Mouse (Mus musculus): Measurements from ENCODE around the gene Dlst. TPM values are rescaled to one million over a fixed set of nuclear protein-coding genes. Genes with fewer than 3 reads are reported as not detected.

Dlst gene
- polyA plus RNA-seq, 1 experiment from 2014 or later: 63.2 TPM

- 60% methylated on average over 14 of the region's 14 CpGs for WGBS
- DNase-seq (ENCODE audit: low spot score): no peak
- Histone ChIP-seq H3K9me3 (ENCODE audit: control insufficient read depth, low read length) (no peaks in the 10 kb centered on the region), H3K36me3 (ENCODE audit: control insufficient read depth, insufficient read depth, low read length) (no peaks in the 10 kb centered on the region), H3K9ac (ENCODE audit: low read length) (no peak overlapping the region), H3K27me3 (ENCODE audit: control insufficient read depth, insufficient read depth, low read length) (no peaks in the 10 kb centered on the region), H3K4me1 (replicated peaks; ENCODE audit: control insufficient read depth, insufficient read depth) (no peaks in the 10 kb centered on the region), H3K4me3 (ENCODE audit: low read depth, low read length) (no peak overlapping the region), H3K27ac (replicated peaks) (no peak overlapping the region), H3K4me2 (replicated peaks; ENCODE audit: low read depth) (no peak overlapping the region)
- ATAC-seq (ENCODE audit: low FRiP score, low TSS enrichment): no peak
- TF ChIP-seq EP300 (optimal IDR thresholded peaks at IDR 0.05): no peak
- no peak for TF ChIP-seq CTCF (IDR thresholded peaks at IDR 0.05; ENCODE audit: low read depth)
Observed at GRCm38 (mm10) chr12:85101001-85101400, 9.6 kb upstream of the Dlst start.

DNA sequence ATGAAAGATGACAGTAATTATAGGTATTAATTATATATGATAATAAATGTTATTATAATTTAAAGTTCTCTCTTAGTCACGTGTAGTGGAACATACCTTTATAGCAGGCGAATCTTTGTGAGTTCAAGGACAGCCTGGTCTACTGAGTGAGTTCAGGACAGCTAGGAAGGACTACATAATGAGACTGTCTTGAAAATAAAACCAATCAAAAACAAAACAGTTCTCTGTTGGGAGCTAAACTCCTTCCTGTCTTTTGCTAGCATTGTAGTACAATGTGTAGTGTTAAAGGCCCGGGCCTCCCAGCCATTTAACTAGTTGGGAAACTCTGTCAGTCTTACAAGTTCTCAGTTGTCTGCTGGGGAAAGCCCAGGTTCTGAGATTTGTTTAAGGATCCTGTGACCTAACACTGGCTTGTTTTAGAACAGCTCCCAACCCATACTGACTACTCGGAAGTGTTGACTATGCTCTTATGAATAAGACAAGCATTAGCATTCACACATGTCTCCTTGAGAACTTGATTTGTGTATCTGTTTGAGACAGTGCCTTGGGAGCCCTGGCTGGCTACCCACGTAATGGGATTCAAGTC lies 9.0 kb upstream of the Dlst start:
- Histone ChIP-seq H3K9ac (ENCODE audit: low read length) (no peak overlapping the region), H3K9me3 (ENCODE audit: control insufficient read depth, low read length) (no peaks in the 10 kb centered on the region), H3K27me3 (ENCODE audit: control insufficient read depth, insufficient read depth, low read length) (no peaks in the 10 kb centered on the region), H3K27ac (replicated peaks) (no peak overlapping the region), H3K36me3 (ENCODE audit: control insufficient read depth, insufficient read depth, low read length) (no peaks in the 10 kb centered on the region), H3K4me1 (replicated peaks; ENCODE audit: control insufficient read depth, insufficient read depth) (no peaks in the 10 kb centered on the region), H3K4me3 (ENCODE audit: low read depth, low read length) (no peak overlapping the region), H3K4me2 (replicated peaks; ENCODE audit: low read depth) (no peak overlapping the region)
- 81% methylated on average over 5 of the region's 5 CpGs for WGBS
- ATAC-seq (ENCODE audit: low FRiP score, low TSS enrichment) (no peak), DNase-seq (ENCODE audit: low spot score) (no peak)
- TF ChIP-seq EP300 (optimal IDR thresholded peaks at IDR 0.05) (no peak), CTCF (IDR thresholded peaks at IDR 0.05; ENCODE audit: low read depth) (no peak)

GRCm38 (mm10) chr12:85103096-85103495 lies 7.5 kb upstream of the Dlst start:
- TF ChIP-seq CTCF (IDR thresholded peaks at IDR 0.05; ENCODE audit: low read depth): no peak
- TF ChIP-seq EP300 (optimal IDR thresholded peaks at IDR 0.05): no peak
- Histone ChIP-seq H3K4me3 (ENCODE audit: low read depth, low read length) (no peak overlapping the region), H3K9me3 (ENCODE audit: control insufficient read depth, low read length) (no peaks in the 10 kb centered on the region), H3K27me3 (ENCODE audit: control insufficient read depth, insufficient read depth, low read length) (no peaks in the 10 kb centered on the region), H3K4me1 (replicated peaks; ENCODE audit: control insufficient read depth, insufficient read depth) (no peaks in the 10 kb centered on the region), H3K9ac (ENCODE audit: low read length) (no peak overlapping the region), H3K4me2 (replicated peaks; ENCODE audit: low read depth) (no peak overlapping the region), H3K27ac (replicated peaks) (no peak overlapping the region), H3K36me3 (ENCODE audit: control insufficient read depth, insufficient read depth, low read length) (no peaks in the 10 kb centered on the region)
- 68% methylated on average over 8 of the region's 8 CpGs for WGBS
- DNase-seq (ENCODE audit: low spot score) (no peak), ATAC-seq (ENCODE audit: low FRiP score, low TSS enrichment) (no peak)

- WGBS: 88% methylated on average over 8 of the region's 8 CpGs
- TF ChIP-seq EP300 (optimal IDR thresholded peaks at IDR 0.05) (no peak), CTCF (IDR thresholded peaks at IDR 0.05; ENCODE audit: low read depth) (no peak)
- Histone ChIP-seq H3K27ac (replicated peaks) (no peak overlapping the region), H3K4me2 (replicated peaks; ENCODE audit: low read depth) (no peak overlapping the region), H3K36me3 (ENCODE audit: control insufficient read depth, insufficient read depth, low read length) (no peaks in the 10 kb centered on the region), H3K27me3 (ENCODE audit: control insufficient read depth, insufficient read depth, low read length) (no peaks in the 10 kb centered on the region), H3K4me3 (ENCODE audit: low read depth, low read length) (no peak overlapping the region), H3K9ac (ENCODE audit: low read length) (no peak overlapping the region), H3K4me1 (replicated peaks; ENCODE audit: control insufficient read depth, insufficient read depth) (no peaks in the 10 kb centered on the region), H3K9me3 (ENCODE audit: control insufficient read depth, low read length) (no peaks in the 10 kb centered on the region)
- ATAC-seq (ENCODE audit: low FRiP score, low TSS enrichment) (no peak), DNase-seq (ENCODE audit: low spot score) (no peak)
Observed at GRCm38 (mm10) chr12:85104789-85105188, 5.8 kb upstream of the Dlst start.

GRCm38 (mm10) chr12:85106292-85106691 lies 4.3 kb upstream of the Dlst start:
- H3K9ac ChIP-seq (ENCODE audit: low read length): no peak overlapping the region
- H3K36me3 ChIP-seq (ENCODE audit: control insufficient read depth, insufficient read depth, low read length): no peaks in the 10 kb centered on the region
- no peak for DNase-seq (ENCODE audit: low spot score)
- no peak for ATAC-seq (ENCODE audit: low FRiP score, low TSS enrichment)
- TF ChIP-seq CTCF (IDR thresholded peaks at IDR 0.05; ENCODE audit: low read depth) (no peak), EP300 (optimal IDR thresholded peaks at IDR 0.05) (no peak)
- H3K27ac ChIP-seq (replicated peaks): no peak overlapping the region
- no peak overlapping the region for H3K4me2 ChIP-seq (replicated peaks; ENCODE audit: low read depth)
- no peak overlapping the region for H3K4me3 ChIP-seq (ENCODE audit: low read depth, low read length)
- WGBS: 13% methylated on average over 8 of the region's 8 CpGs
- no peaks in the 10 kb centered on the region for H3K27me3 ChIP-seq (ENCODE audit: control insufficient read depth, insufficient read depth, low read length)
- H3K9me3 ChIP-seq (ENCODE audit: control insufficient read depth, low read length): no peaks in the 10 kb centered on the region
- no peaks in the 10 kb centered on the region for H3K4me1 ChIP-seq (replicated peaks; ENCODE audit: control insufficient read depth, insufficient read depth)

- DNase-seq (ENCODE audit: low spot score) (no peak), ATAC-seq (ENCODE audit: low FRiP score, low TSS enrichment) (no peak)
- H3K9me3 ChIP-seq (ENCODE audit: control insufficient read depth, low read length): no peaks in the 10 kb centered on the region
- H3K4me2 ChIP-seq (replicated peaks; ENCODE audit: low read depth): no peak overlapping the region
- H3K9ac ChIP-seq (ENCODE audit: low read length): no peak overlapping the region
- H3K4me1 ChIP-seq (replicated peaks; ENCODE audit: control insufficient read depth, insufficient read depth): peaks cover 6% of the 10 kb centered on the region
- TF ChIP-seq CTCF (IDR thresholded peaks at IDR 0.05; ENCODE audit: low read depth) (no peak), EP300 (optimal IDR thresholded peaks at IDR 0.05) (no peak)
- H3K36me3 ChIP-seq (ENCODE audit: control insufficient read depth, insufficient read depth, low read length): no peaks in the 10 kb centered on the region
- H3K27ac ChIP-seq (replicated peaks): no peak overlapping the region
- no peaks in the 10 kb centered on the region for H3K27me3 ChIP-seq (ENCODE audit: control insufficient read depth, insufficient read depth, low read length)
- WGBS: 74% methylated on average over 3 of the region's 3 CpGs
- no peak overlapping the region for H3K4me3 ChIP-seq (ENCODE audit: low read depth, low read length)
Observed at GRCm38 (mm10) chr12:85108643-85109042, 2.0 kb upstream of the Dlst start.
